ENCODE assay signal across 9 mouse cellular contexts in genomic region chr7:4924891-4925301, GRCm38 (mm10). TPM values are rescaled to one million over a fixed set of nuclear protein-coding genes. Genes with fewer than 3 reads are reported as not detected.
DNase-seq lines count a peak whose midpoint lies in the region; ATAC-seq and TF ChIP-seq lines count a peak whose summit lies in the region.
"Had no signal": no experiment of that assay in that cellular context is flagged by ENCODE, and none has a peak within 500 bp of the region (broad histone marks: within the 10 kb centered on the region; RNA-seq: fewer than 3 reads in every experiment).

No protein-coding gene starts in this region.

- peaks cover 11% of the 10 kb centered on the region for H3K36me3 ChIP-seq in kidney, embryonic 16.5 days (ENCODE audit: insufficient read depth, low read length)
- H3K36me3 ChIP-seq in limb, embryonic 13.5 days = peaks cover 18% of the 10 kb centered on the region

- peak overlapping the region; percentile 70; the same call in 1 of the 2 replicates for H3K9ac ChIP-seq in kidney, embryonic 16.5 days (replicated peaks; ENCODE audit: low read length)
- peak overlapping the region; percentile 50 for H3K9ac ChIP-seq in limb, embryonic 13.5 days

- H3K27me3 ChIP-seq in kidney, embryonic 16.5 days (ENCODE audit: insufficient read depth, low read length) = no peaks in the 10 kb centered on the region
- no peaks in the 10 kb centered on the region for H3K27me3 ChIP-seq in limb, embryonic 13.5 days

- peak; percentile 33; the same call in 1 of the 2 replicates for ATAC-seq in kidney, embryonic 16.5 days (ENCODE audit: low FRiP score, low TSS enrichment)
- ATAC-seq in limb, embryonic 13.5 days (ENCODE audit: low FRiP score, low read depth) = peak; percentile 44

- H3K4me1 ChIP-seq in kidney, embryonic 16.5 days (ENCODE audit: insufficient read depth, low read length) = peaks cover 54% of the 10 kb centered on the region
- H3K4me1 ChIP-seq in limb, embryonic 13.5 days = peaks cover 73% of the 10 kb centered on the region
- peaks cover 59% of the 10 kb centered on the region for H3K4me1 ChIP-seq in olfactory bulb, adult 2 months (ENCODE audit: control insufficient read depth, insufficient read depth, low read length)

- no peak for TF ChIP-seq POLR2A in olfactory bulb, adult 2 months (IDR thresholded peaks at IDR 0.05; ENCODE audit: insufficient read depth, low read depth, low read length)

- H3K9me3 ChIP-seq in kidney, embryonic 16.5 days (ENCODE audit: low read length) = no peaks in the 10 kb centered on the region
- no peaks in the 10 kb centered on the region for H3K9me3 ChIP-seq in limb, embryonic 13.5 days

- peak overlapping the region; percentile 78 for H3K4me2 ChIP-seq in kidney, embryonic 16.5 days (replicated peaks; ENCODE audit: low read depth, low read length)
- peak overlapping the region; percentile 87 for H3K4me2 ChIP-seq in limb, embryonic 13.5 days (replicated peaks)

- no peak for DNase-seq in kidney, postnatal 25 days
- DNase-seq in embryo, embryonic 11 days = peak; percentile 63
- peak; percentile 78 to 81 for DNase-seq in heart, adult 9 months (ENCODE audit: low spot score in 2 of 2)
- no peak for DNase-seq in spleen, postnatal 4 days (ENCODE audit: low spot score in 2 of 2)
- DNase-seq in spleen, postnatal 10 days (ENCODE audit: low spot score in 2 of 2) = no peak

- peak overlapping the region; percentile 81 for H3K27ac ChIP-seq in kidney, embryonic 16.5 days (ENCODE audit: low read length)
- peak overlapping the region; percentile 94 for H3K27ac ChIP-seq in limb, embryonic 13.5 days
- peak overlapping the region; percentile 99 for H3K27ac ChIP-seq in olfactory bulb, adult 2 months (ENCODE audit: insufficient read depth, low read depth, low read length)

- WGBS in kidney, embryonic 16.5 days = 10% methylated on average over 3 of the region's 4 CpGs
- 0% methylated on average over 3 of the region's 4 CpGs for WGBS in limb, embryonic 13.5 days
- 3% methylated on average over 3 of the region's 4 CpGs for WGBS in olfactory bulb, adult 2 months

- no peak for TF ChIP-seq CTCF in olfactory bulb, adult 2 months (IDR thresholded peaks at IDR 0.05; ENCODE audit: insufficient read depth, low read depth, low read length)

- no peak overlapping the region for H3K4me3 ChIP-seq in kidney, embryonic 16.5 days (ENCODE audit: low read length)
- no peak overlapping the region for H3K4me3 ChIP-seq in limb, embryonic 13.5 days
- no peak overlapping the region; the same call in 1 of the 2 replicates for H3K4me3 ChIP-seq in olfactory bulb, adult 2 months (ENCODE audit: insufficient read depth, low read depth, low read length)

RNA-seq across cellular contexts. Expression of gene Ssc5d, which starts 0.7 kb away (rescaled TPM):
- polyA plus RNA-seq in kidney, embryonic 16.5 days (2015; fragmentation: Nextera tagmentation; extraction: Ambion mirVana) = 2.3 and 2.8 TPM in 2 replicates
- polyA plus RNA-seq in limb, embryonic 13.5 days (2015; fragmentation: Nextera tagmentation; extraction: Ambion mirVana) = 6.4 and 8.1 TPM in 2 replicates
- polyA plus RNA-seq in olfactory bulb, adult 2 months (2012; ENCODE audit: insufficient read depth, insufficient read length, low replicate concordance, missing spikeins) = not detected in 2 replicates

RNA-seq across cellular contexts. Expression of gene Nat14, which starts 3.1 kb away (rescaled TPM):
- polyA plus RNA-seq in kidney, embryonic 16.5 days (2015; fragmentation: Nextera tagmentation; extraction: Ambion mirVana) = 5.8 and 6.2 TPM in 2 replicates
- 3.1 and 3.3 TPM in 2 replicates for polyA plus RNA-seq in limb, embryonic 13.5 days (2015; fragmentation: Nextera tagmentation; extraction: Ambion mirVana)
- polyA plus RNA-seq in olfactory bulb, adult 2 months (2012; ENCODE audit: insufficient read depth, insufficient read length, low replicate concordance, missing spikeins) = not detected in 2 replicates

RNA-seq across cellular contexts. Expression of gene Zfp628, which starts 9.9 kb away (rescaled TPM):
- polyA plus RNA-seq in kidney, embryonic 16.5 days (2015; fragmentation: Nextera tagmentation; extraction: Ambion mirVana) = 3.6 and 4.2 TPM in 2 replicates
- 4.2 and 4.3 TPM in 2 replicates for polyA plus RNA-seq in limb, embryonic 13.5 days (2015; fragmentation: Nextera tagmentation; extraction: Ambion mirVana)
- not detected in 2 replicates for polyA plus RNA-seq in olfactory bulb, adult 2 months (2012; ENCODE audit: insufficient read depth, insufficient read length, low replicate concordance, missing spikeins)

RNA-seq across cellular contexts. Expression of gene Gm36210, which starts 18.6 kb away (rescaled TPM):
- polyA plus RNA-seq in kidney, embryonic 16.5 days (2015; fragmentation: Nextera tagmentation; extraction: Ambion mirVana) = not detected in 2 replicates
- polyA plus RNA-seq in limb, embryonic 13.5 days (2015; fragmentation: Nextera tagmentation; extraction: Ambion mirVana) = not detected in 2 replicates
- polyA plus RNA-seq in olfactory bulb, adult 2 months (2012; ENCODE audit: insufficient read depth, insufficient read length, low replicate concordance, missing spikeins) = not detected in 2 replicates
- polyA plus RNA-seq: large intestine, adult 2 months had no signal

RNA-seq across cellular contexts. Expression of gene Sbk2, which starts 39.3 kb away (rescaled TPM):
- polyA plus RNA-seq in kidney, embryonic 16.5 days (2015; fragmentation: Nextera tagmentation; extraction: Ambion mirVana) = 0.26 and 0.41 TPM in 2 replicates
- polyA plus RNA-seq in limb, embryonic 13.5 days (2015; fragmentation: Nextera tagmentation; extraction: Ambion mirVana) = 0.38 and 0.92 TPM in 2 replicates
- polyA plus RNA-seq in olfactory bulb, adult 2 months (2012; ENCODE audit: insufficient read depth, insufficient read length, low replicate concordance, missing spikeins) = not detected in 2 replicates

Comparison
In these comparisons a context has a peak if more than half of its experiments do, and no peak if none do; other contexts are left out.
1. DNase-seq: peak in embryo, embryonic 11 days (single experiment) and heart, adult 9 months (2 of 2); none in kidney, postnatal 25 days (0 of 2), spleen, postnatal 4 days (0 of 2) and spleen, postnatal 10 days (0 of 2).
2. Peak in every context shown above with its lines, with median percentiles within 50 percentile points of each other: H3K27ac ChIP-seq.